Mouse (Mus musculus) liver, adult 2 months (tissue): ENCODE measurements around the gene Mmel1. TPM values are rescaled to one million over a fixed set of nuclear protein-coding genes. Genes with fewer than 3 reads are reported as not detected.

ENCODE experiments used
- DNase-seq: peaks from one replicate; pipeline ENCODE4 v3.0.0-alpha.2; 2011; ENCODE audit warnings: low read depth, low spot score; ENCODE audit errors: extremely low read depth
- H3K27ac ChIP-seq: fragments of 200-500 bp; replicated peaks from 2 replicates; pipeline ENCODE4 v1.5.1; 2012; ENCODE audit warnings: low read depth, mild to moderate bottlenecking, control low read depth, inconsistent platforms, low read length; ENCODE audit not compliant: insufficient read depth
- H3K27me3 ChIP-seq: fragments of 200-500 bp; 2 replicates; pipeline ENCODE4 v1.6.1; 2012; ENCODE audit warnings: mild to moderate bottlenecking, moderate library complexity, low read length, inconsistent platforms; ENCODE audit not compliant: control insufficient read depth, insufficient read depth
- H3K36me3 ChIP-seq: fragments of 200-500 bp; 2 replicates; pipeline ENCODE4 v1.6.1; 2012; ENCODE audit warnings: low read length, inconsistent platforms; ENCODE audit not compliant: control insufficient read depth, insufficient read depth
- H3K4me1 ChIP-seq: fragments of 200-500 bp; 2 replicates; pipeline ENCODE4 v1.6.1; 2011; ENCODE audit warnings: low read length; ENCODE audit not compliant: control insufficient read depth, insufficient read depth
- H3K4me3 ChIP-seq: fragments of 200-500 bp; 2 replicates; pipeline ENCODE4 v1.5.1; 2011; ENCODE audit warnings: low read depth, mild to moderate bottlenecking, control low read depth, low read length, moderate library complexity; ENCODE audit not compliant: insufficient read depth
- H3K79me2 ChIP-seq: fragments of 200-500 bp; 2 replicates; pipeline ENCODE4 v1.6.1; 2012; ENCODE audit warnings: inconsistent platforms, mild to moderate bottlenecking, low read length, moderate library complexity; ENCODE audit not compliant: control insufficient read depth, insufficient read depth
- H3K9ac ChIP-seq: fragments of 200-500 bp; 2 replicates; pipeline ENCODE4 v1.6.1; 2012; ENCODE audit warnings: low read depth, mild to moderate bottlenecking, control low read depth, inconsistent platforms, low read length
- CTCF ChIP-seq: fragments of 200-500 bp; IDR thresholded peaks from 2 replicates; pipeline ENCODE4 v1.5.1; 2011; ENCODE audit warnings: low read depth, low read length, control low read depth
- POLR2A ChIP-seq: fragments of 200-500 bp; IDR thresholded peaks from 2 replicates; pipeline ENCODE4 v1.6.1; 2011; ENCODE audit warnings: low read length, control low read depth; ENCODE audit not compliant: insufficient read depth; ENCODE audit errors: extremely low read depth
- WGBS: fragments of 180-500 bp; shearing (Covaris S2); methylation state at CpG from one replicate; pipeline ENCODE4 v1.1.7; 2018; 5-methylcytosine and 5-hydroxymethylcytosine counted together
- polyA plus RNA-seq: library from polyadenylated mRNA; depleted of rRNA; stranded (reverse); fragments of >200 nt; gene quantifications from 2 replicates; pipeline ENCODE4 v1.2.3, GENCODE M21; 2012
- total RNA-seq: library from RNA; depleted of rRNA; stranded (reverse); fragments of >200 nt; gene quantifications from 2 replicates; pipeline ENCODE4 v1.2.3, GENCODE M21; 2014

The Mmel1 gene
- total and polyA plus RNA-seq, 2 experiments: 0.04 TPM; not detected in 1

GRCm38 (mm10) chr4:154857366-154858240 lies 11.8 kb upstream of the Mmel1 start:
- Histone ChIP-seq H3K27me3 (peaks cover 6% of the 10 kb centered on the region), H3K79me2 (no peaks in the 10 kb centered on the region), H3K4me1 (no peaks in the 10 kb centered on the region), H3K27ac (no peak overlapping the region), H3K4me3 (no peak overlapping the region), H3K36me3 (no peaks in the 10 kb centered on the region), H3K9ac (no peak overlapping the region)
- no peak for DNase-seq
- WGBS: 78% methylated on average over 10 of the region's 10 CpGs
- no peak for TF ChIP-seq CTCF
- TF ChIP-seq POLR2A: no peak

DNA sequence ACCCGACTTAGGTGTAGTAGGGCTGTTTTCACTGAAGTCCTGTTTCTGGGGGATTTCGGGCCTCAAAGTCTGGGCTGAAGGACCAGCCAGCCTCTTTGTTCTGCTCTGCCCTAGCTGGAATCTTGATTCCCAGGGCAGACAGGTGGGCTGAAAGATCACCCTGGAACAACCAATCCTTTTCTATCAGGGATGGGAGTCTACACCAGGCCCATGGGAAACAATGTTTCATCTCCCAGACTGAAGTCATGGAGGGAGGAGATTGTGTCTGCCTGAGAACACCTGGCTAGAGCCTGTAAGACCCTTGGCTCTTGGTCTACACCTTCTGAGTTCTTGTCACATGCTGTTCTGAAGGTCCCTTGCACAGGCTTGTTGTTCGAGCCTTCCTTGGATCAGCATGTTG lies 10.8 kb upstream of the Mmel1 start:
- TF ChIP-seq POLR2A: no peak
- no peak for TF ChIP-seq CTCF
- no peak overlapping the region for H3K4me3 ChIP-seq
- DNase-seq: no peak
- no peak overlapping the region for H3K27ac ChIP-seq
- 71% methylated on average over 3 of the region's 3 CpGs for WGBS
- H3K79me2 ChIP-seq: no peaks in the 10 kb centered on the region
- no peaks in the 10 kb centered on the region for H3K36me3 ChIP-seq
- H3K4me1 ChIP-seq: no peaks in the 10 kb centered on the region
- H3K27me3 ChIP-seq: peaks cover 6% of the 10 kb centered on the region
- H3K9ac ChIP-seq: no peak overlapping the region

DNA sequence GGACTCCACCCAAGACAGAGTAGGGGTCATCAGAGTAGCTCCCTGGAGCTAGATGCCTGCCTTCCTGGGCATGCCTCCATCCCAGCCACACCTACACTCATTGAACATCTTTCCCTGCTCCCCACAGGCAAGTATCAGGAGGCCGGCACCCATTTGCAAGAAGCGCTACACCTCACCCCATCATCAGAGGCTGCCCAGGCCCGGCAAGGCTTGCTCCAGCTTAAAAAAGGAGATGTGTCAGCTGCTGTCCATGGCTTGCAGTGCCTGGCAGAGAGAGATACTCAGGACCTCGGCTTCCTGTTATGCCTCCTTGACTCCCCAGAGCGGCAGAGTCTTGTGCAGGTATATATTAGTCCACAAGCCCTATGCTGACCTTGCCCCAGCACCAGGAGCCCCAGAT lies 7.4 kb upstream of the Mmel1 start:
- no peak overlapping the region for H3K9ac ChIP-seq
- H3K4me3 ChIP-seq: no peak overlapping the region
- no peaks in the 10 kb centered on the region for H3K27me3 ChIP-seq
- no peaks in the 10 kb centered on the region for H3K36me3 ChIP-seq
- 82% methylated on average over 5 of the region's 5 CpGs for WGBS
- H3K79me2 ChIP-seq: no peaks in the 10 kb centered on the region
- TF ChIP-seq POLR2A (no peak), CTCF (no peak)
- H3K4me1 ChIP-seq: peaks cover 2% of the 10 kb centered on the region
- H3K27ac ChIP-seq: no peak overlapping the region
- no peak for DNase-seq

GRCm38 (mm10) chr4:154863436-154863935 lies 5.9 kb upstream of the Mmel1 start:
- Histone ChIP-seq H3K36me3 (no peaks in the 10 kb centered on the region), H3K9ac (no peak overlapping the region), H3K27me3 (no peaks in the 10 kb centered on the region), H3K4me3 (no peak overlapping the region), H3K79me2 (no peaks in the 10 kb centered on the region), H3K4me1 (peaks cover 2% of the 10 kb centered on the region), H3K27ac (no peak overlapping the region)
- 82% methylated on average over 3 of the region's 3 CpGs for WGBS
- TF ChIP-seq CTCF: no peak
- TF ChIP-seq POLR2A: no peak
- no peak for DNase-seq

DNA sequence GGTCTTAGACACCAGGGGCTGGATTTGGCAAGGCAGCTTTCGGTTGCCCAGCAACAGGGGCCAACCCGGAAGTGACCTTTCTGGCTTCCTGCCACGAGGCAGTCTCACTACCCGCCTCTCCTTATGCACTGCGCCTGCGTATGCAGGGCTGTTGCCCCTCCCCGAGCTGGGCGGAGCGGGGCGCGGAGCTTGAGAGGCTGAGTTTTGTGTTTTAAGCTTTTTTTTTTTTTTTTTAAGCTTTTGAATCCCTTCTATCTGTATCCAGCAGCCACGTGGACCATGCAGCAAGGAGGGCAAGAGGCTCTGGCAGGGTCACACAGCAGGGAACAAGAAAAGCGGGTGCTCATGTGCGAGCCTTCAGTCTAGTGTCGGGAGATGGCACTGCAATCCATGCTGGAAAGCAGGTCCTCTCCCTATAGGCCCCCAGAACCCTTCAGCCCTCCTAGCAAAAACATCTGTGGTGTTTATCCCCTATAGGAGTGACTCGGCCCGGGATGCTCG lies 5.1 kb upstream of the Mmel1 start:
- under 1% methylated on average over 18 of the region's 18 CpGs for WGBS
- Histone ChIP-seq H3K36me3 (no peaks in the 10 kb centered on the region), H3K79me2 (no peaks in the 10 kb centered on the region), H3K27me3 (no peaks in the 10 kb centered on the region), H3K27ac (no peak overlapping the region), H3K4me3 (peak overlapping the region; percentile 45), H3K4me1 (peaks cover 2% of the 10 kb centered on the region), H3K9ac (peak overlapping the region; percentile 55)
- peak; percentile 73 for DNase-seq
- TF ChIP-seq POLR2A (no peak), CTCF (peak; percentile 67)
